Mouse (Mus musculus) limb, embryonic 15.5 days (tissue): ENCODE measurements around the gene Adipoq. TPM values are rescaled to one million over a fixed set of nuclear protein-coding genes. Genes with fewer than 3 reads are reported as not detected.
A peak's percentile ranks its signal among the peaks of the same experiment; 100 is the strongest.

Source experiments
- ATAC-seq: fragments of 200-750 bp; cut with Nextera tagmentation; 2 replicates; pipeline ENCODE4 v1.8.0; 2017; ENCODE audit warnings: low read depth, moderate TSS enrichment; ENCODE audit not compliant: insufficient number of reproducible peaks, low FRiP score, low TSS enrichment
- H3K27ac ChIP-seq: fragments of 300-500 bp; sonication (generic); 2 replicates; pipeline ENCODE4 v1.5.1; 2015; ENCODE audit warnings: moderate library complexity, mild to moderate bottlenecking, inconsistent platforms
- H3K27me3 ChIP-seq: fragments of 300-500 bp; sonication (generic); 2 replicates; pipeline ENCODE4 v1.6.1; 2015; ENCODE audit warnings: inconsistent platforms
- H3K36me3 ChIP-seq: fragments of 300-500 bp; sonication (generic); 2 replicates; pipeline ENCODE4 v1.6.1; 2015; ENCODE audit warnings: inconsistent platforms
- H3K4me1 ChIP-seq: fragments of 300-500 bp; sonication (generic); 2 replicates; pipeline ENCODE4 v1.6.1; 2015; ENCODE audit warnings: inconsistent platforms
- H3K4me2 ChIP-seq: fragments of 300-500 bp; sonication (generic); 2 replicates; pipeline ENCODE4 v1.6.1; 2015; ENCODE audit warnings: mild to moderate bottlenecking, inconsistent platforms
- H3K4me3 ChIP-seq: fragments of 300-500 bp; sonication (generic); 2 replicates; pipeline ENCODE4 v1.5.1; 2015; ENCODE audit warnings: mild to moderate bottlenecking, inconsistent platforms
- H3K9ac ChIP-seq: fragments of 300-500 bp; sonication (generic); 2 replicates; pipeline ENCODE4 v1.6.1; 2015; ENCODE audit warnings: inconsistent platforms
- H3K9me3 ChIP-seq: fragments of 300-500 bp; sonication (generic); 2 replicates; pipeline ENCODE4 v1.6.1; 2016; ENCODE audit warnings: inconsistent platforms
- WGBS: fragments of 180-500 bp; shearing (Covaris S2); methylation state at CpG from one replicate; pipeline ENCODE4 v1.1.7; 2015; 5-methylcytosine and 5-hydroxymethylcytosine counted together
- polyA plus RNA-seq: library from polyadenylated mRNA; unstranded; fragments of >200 nt; fragmentation: Nextera tagmentation; extraction: Ambion mirVana; gene quantifications from 2 replicates; pipeline ENCODE4 v1.2.1, GENCODE M21; 2015

Adipoq gene
- polyA plus RNA-seq, 1 experiment from 2014 or later: not detected

DNA sequence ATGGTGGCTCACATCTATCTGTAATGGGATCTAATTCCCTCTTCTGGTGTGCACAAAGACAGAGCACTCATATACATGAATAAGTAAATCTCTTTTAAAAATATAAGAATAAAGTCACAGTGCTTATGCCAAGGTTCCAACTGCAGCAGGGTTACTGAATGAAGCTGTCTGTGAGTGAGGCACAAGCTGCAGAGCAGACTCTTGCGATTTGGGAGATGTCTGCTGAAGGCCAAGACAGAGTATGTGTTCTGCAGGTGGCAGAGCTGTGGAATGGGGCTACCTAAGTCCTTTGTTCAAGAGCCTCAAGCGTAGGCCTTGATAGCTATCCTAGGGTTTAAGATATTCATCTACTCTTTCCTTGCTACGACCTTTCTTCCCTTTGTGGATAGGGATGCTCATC lies 23.9 kb upstream of the Adipoq start:
- peaks cover 41% of the 10 kb centered on the region for H3K36me3 ChIP-seq

DNA sequence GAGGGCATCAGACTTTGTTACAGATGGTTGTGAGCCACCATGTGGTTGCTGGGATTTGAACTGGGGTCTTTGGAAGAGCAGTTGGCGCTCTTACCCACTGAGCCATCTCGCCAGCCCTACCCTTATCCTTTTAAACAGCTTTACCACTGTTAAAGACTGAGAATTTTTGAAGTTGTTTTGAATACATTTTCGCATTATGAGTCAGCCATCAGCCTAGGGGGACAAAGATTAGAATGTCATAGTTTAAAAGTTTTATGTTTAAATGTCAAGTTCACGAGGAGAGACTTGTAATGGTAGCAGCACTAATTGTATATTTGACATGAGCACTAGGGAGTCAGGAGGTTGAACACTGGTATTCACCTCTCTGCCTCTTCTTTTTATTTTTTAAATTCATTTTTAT lies 23.2 kb upstream of the Adipoq start:
- peaks cover 38% of the 10 kb centered on the region for H3K36me3 ChIP-seq
- H3K9me3 ChIP-seq: no peaks in the 10 kb centered on the region
- H3K4me2 ChIP-seq: no peak overlapping the region
- peaks cover 7% of the 10 kb centered on the region for H3K4me1 ChIP-seq
- no peak for ATAC-seq
- no peak overlapping the region for H3K27ac ChIP-seq
- no peak overlapping the region for H3K4me3 ChIP-seq
- WGBS: 89% methylated on average over 4 of the region's 4 CpGs
- H3K27me3 ChIP-seq: no peaks in the 10 kb centered on the region
- H3K9ac ChIP-seq: no peak overlapping the region

More for the DNA sequence above, 23.9 kb upstream of the Adipoq start:
- Histone ChIP-seq H3K27me3 (no peaks in the 10 kb centered on the region), H3K9ac (no peak overlapping the region), H3K9me3 (no peaks in the 10 kb centered on the region), H3K4me3 (no peak overlapping the region), H3K4me1 (peaks cover 7% of the 10 kb centered on the region), H3K4me2 (no peak overlapping the region), H3K27ac (no peak overlapping the region)
- WGBS: 92% methylated on average over 3 of the region's 3 CpGs
- ATAC-seq: no peak

DNA sequence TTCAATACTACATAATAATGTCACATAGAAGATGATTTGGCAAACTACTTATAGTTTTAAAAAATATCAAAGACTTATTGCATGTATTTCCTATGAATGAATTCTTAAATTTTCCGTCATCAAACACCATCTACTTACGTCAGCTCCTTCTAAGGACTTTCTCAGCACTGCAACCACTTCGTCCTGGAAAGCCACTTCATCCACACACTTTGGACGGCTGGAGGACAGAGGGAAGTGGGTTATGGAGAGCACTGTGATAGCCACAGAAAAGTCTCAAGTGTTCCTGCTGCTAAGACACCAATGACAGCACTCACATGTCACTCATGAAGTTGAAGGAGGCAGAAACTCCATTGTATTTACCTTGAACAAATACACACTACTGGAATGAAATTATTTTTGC lies 21.9 kb upstream of the Adipoq start:
- ATAC-seq: no peak
- 90% methylated on average over 4 of the region's 4 CpGs for WGBS
- no peak overlapping the region for H3K4me3 ChIP-seq
- H3K36me3 ChIP-seq: peaks cover 33% of the 10 kb centered on the region
- no peak overlapping the region for H3K9ac ChIP-seq
- H3K9me3 ChIP-seq: no peaks in the 10 kb centered on the region
- H3K4me1 ChIP-seq: peaks cover 15% of the 10 kb centered on the region
- H3K27me3 ChIP-seq: no peaks in the 10 kb centered on the region
- no peak overlapping the region for H3K27ac ChIP-seq
- no peak overlapping the region for H3K4me2 ChIP-seq

DNA sequence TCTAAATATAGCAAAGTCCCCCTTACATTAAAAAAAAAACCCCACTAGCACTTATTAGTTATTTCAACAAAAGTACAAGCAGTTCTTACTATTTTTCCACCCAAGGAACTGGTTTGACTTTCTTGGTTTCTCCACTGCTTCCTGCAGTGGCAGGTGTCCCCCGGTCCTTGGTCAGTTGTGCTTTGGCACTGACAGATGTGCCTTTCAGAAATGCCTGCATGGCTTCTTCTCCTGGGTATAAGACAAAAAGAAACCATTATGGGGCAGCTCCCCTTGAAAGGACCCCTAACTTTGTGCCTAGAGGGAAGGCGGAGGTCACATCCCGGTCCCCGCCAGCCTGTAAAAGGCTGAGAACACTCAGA lies 19.0 kb upstream of the Adipoq start:
- Histone ChIP-seq H3K36me3 (peaks cover 18% of the 10 kb centered on the region), H3K9me3 (no peaks in the 10 kb centered on the region), H3K27me3 (no peaks in the 10 kb centered on the region), H3K27ac (peak overlapping the region; percentile 99), H3K4me2 (peak overlapping the region; percentile 81), H3K9ac (peak overlapping the region; percentile 94), H3K4me1 (peaks cover 15% of the 10 kb centered on the region), H3K4me3 (peak overlapping the region; percentile 82)
- 0% methylated on average over 4 of the region's 4 CpGs for WGBS
- no peak for ATAC-seq

DNA sequence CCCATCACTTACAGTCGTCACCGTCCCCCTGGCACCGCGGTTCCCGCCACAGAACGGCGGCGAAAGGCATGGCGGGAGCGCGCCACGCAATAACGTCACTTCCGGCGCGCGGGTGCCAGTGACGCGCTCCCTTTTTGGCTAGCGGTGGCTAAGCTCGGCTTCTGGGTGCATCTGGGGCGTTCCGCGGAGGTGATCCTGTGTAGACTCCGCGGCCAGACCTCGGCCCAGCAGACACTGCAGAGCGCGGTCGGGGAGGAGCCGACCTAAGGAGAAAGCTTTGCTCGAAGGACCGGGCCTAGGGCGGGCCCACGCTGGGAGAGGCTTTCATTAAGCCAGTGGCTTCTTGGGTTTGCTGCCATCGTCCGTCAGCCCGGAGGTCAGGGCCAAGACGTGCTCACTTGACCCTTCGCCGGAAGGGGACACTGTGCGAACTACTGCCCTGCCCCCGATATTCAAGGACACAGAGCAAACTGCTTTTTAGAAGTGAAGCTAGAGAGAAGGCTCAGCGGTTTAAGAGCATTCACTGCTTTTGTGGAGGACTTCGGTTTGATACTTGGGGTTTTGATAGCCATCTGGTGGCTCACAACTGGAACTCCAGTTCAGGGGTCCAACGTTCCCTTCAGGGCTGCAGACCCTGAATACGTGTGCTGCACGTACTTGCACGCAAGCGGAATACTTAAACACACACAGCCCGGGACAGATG lies 18.5 kb upstream of the Adipoq start, which contains the start of gene Rfc4:
Gene Rfc4 (minus strand): TSS at position 65 of the 703 bp plus-strand sequence.
- peaks cover 14% of the 10 kb centered on the region for H3K36me3 ChIP-seq
- peak within 1 kb of the TSS; percentile 94 for H3K9ac ChIP-seq
- peak within 1 kb of the TSS; percentile 99 for H3K27ac ChIP-seq
- under 1% methylated on average over 51 of the region's 51 CpGs for WGBS
- no peaks in the 10 kb centered on the region for H3K27me3 ChIP-seq
- peaks cover 15% of the 10 kb centered on the region for H3K4me1 ChIP-seq
- ATAC-seq: peak; percentile 88
- H3K4me2 ChIP-seq: peak within 1 kb of the TSS; percentile 81
- H3K4me3 ChIP-seq: peak within 1 kb of the TSS; percentile 82
- no peaks in the 10 kb centered on the region for H3K9me3 ChIP-seq

DNA sequence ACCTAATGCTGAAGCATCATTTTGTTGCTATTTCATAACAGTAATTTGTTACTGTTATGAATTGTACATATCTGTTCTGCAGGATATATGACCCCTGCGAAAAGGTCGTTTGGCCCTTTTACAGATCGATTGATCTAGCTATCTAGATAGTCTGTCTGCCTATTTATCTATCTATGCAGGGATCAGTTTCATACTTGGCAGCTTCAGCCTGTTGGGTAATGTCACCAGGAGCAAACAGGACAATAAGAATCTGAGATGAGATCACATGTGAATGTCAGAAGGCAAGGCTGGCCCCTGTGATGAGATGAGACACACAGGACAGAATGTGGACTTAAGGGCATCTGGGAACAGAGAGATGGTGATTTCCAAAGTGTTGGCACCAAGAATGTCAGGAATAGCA lies 16.0 kb upstream of the Adipoq start:
- Histone ChIP-seq H3K9ac (no peak overlapping the region), H3K36me3 (no peaks in the 10 kb centered on the region), H3K27ac (no peak overlapping the region), H3K4me1 (peaks cover 15% of the 10 kb centered on the region), H3K9me3 (no peaks in the 10 kb centered on the region), H3K4me3 (no peak overlapping the region), H3K4me2 (no peak overlapping the region), H3K27me3 (no peaks in the 10 kb centered on the region)
- ATAC-seq: no peak
- 83% methylated on average over 3 of the region's 3 CpGs for WGBS

DNA sequence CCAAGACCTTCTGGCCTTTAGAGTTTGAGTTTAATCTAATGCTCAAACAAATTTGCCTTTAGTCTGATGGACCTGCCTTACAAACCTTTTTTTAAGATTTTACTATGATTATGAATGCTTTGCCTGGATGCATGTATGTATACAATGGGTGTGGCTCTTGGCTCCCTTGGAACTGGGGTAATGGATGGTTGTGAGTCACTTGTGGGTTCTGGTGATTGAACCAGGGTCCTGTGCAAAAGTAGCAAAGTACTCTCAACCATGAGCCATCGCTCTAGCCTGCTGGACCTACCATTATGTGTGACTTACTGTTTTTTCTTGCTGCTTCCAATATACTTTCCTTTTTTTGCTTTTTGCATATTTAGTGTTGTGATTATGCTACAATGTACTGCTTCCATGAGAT lies 14.0 kb upstream of the Adipoq start:
- Histone ChIP-seq H3K9me3 (no peaks in the 10 kb centered on the region), H3K27ac (no peak overlapping the region)
- 84% methylated on average over 1 of the region's 1 CpGs for WGBS

DNA sequence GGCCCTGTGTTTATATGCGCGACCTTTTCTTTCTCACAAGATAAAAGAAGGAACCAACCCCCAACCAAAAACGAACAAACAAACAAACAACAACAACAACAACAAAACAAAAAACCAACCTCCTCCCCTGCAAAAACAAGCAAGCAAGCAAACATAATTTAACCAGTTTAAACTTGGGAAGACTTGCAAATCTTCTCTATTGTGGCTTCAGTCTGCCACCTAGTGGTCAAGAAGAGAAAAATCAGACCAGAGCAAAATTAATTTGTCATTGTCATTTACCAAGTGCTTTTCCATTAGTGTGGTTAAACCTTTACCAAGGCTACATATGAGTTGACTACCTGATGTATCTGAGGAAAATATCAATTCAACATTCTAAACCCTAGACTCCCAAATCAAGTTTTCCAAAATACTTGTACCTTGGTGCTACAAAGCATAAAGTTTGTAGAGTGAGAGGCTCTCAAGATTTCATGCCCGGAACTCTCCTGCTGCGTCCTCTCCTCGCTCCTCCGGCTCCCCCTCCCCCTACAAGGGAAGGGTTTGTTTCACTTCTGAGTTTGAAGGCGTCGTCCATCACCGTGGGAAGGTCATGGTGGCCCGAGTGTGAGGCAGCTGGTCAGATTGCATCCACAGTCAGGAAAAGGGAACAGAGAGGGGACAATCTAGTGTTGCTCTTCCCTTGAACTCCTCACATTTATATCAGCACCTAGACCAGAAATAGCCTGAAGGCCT lies 10.8 kb upstream of the Adipoq start:
- no peaks in the 10 kb centered on the region for H3K36me3 ChIP-seq
- H3K9me3 ChIP-seq: no peaks in the 10 kb centered on the region
- no peak for ATAC-seq
- H3K9ac ChIP-seq: no peak overlapping the region
- no peak overlapping the region for H3K4me2 ChIP-seq
- H3K27ac ChIP-seq: no peak overlapping the region
- no peaks in the 10 kb centered on the region for H3K4me1 ChIP-seq
- H3K27me3 ChIP-seq: no peaks in the 10 kb centered on the region
- 20% methylated on average over 11 of the region's 11 CpGs for WGBS
- no peak overlapping the region for H3K4me3 ChIP-seq

More for the DNA sequence above, 14.0 kb upstream of the Adipoq start:
- Histone ChIP-seq H3K9ac (no peak overlapping the region), H3K36me3 (no peaks in the 10 kb centered on the region), H3K4me3 (no peak overlapping the region), H3K27me3 (no peaks in the 10 kb centered on the region), H3K4me1 (peaks cover 8% of the 10 kb centered on the region), H3K4me2 (no peak overlapping the region)
- ATAC-seq: no peak

DNA sequence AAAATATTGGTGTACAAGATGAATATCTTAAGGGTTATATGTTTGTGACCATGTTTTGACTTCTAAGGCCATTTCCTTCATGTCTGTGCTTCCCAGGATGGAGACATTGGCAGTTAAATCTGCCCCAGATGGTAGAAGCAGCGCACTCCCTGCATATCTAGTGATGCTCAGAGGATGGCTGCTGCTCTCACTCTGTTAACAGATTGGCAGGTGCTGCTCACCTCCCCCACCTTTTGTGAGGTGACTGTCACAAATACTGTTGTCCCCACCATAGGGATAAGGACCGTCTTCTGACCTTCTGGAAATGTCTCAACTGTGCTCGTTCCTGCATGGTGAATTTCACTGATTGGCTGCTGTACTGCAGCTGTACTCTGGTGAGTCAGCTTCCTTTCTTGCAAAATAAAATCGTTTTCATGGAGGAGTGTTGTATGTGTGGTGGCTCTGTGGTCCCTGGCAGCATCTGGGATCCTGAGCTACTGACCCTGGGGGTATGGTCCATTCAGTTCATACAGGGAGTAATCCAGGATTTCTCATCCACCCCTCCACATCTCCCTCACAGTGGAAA lies 9.8 kb upstream of the Adipoq start:
- Histone ChIP-seq H3K36me3 (no peaks in the 10 kb centered on the region), H3K4me1 (no peaks in the 10 kb centered on the region), H3K27me3 (no peaks in the 10 kb centered on the region), H3K9me3 (no peaks in the 10 kb centered on the region), H3K9ac (no peak overlapping the region), H3K4me2 (no peak overlapping the region), H3K4me3 (no peak overlapping the region), H3K27ac (no peak overlapping the region)
- ATAC-seq: no peak
- WGBS: 51% methylated on average over 4 of the region's 4 CpGs

DNA sequence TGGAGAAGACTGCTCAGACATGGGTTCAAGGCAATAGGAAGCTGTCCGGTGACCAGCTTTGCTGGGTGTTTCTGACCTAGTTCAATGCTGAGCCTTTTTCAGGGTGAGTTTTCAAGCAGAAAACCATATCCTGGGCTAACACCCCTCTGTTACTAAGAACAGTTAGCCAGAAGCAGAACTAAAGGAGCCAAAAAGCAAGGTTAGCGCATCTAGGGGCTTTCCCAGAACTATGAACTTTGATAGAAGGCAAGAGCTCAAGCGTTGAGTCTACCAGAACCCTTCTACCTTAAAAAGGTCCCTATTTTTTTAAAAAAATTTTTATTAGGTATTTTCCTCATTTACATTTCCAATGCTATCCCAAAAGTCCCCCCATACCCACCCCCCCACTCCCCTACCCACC lies 5.4 kb upstream of the Adipoq start:
- Histone ChIP-seq H3K9me3 (no peaks in the 10 kb centered on the region), H3K27ac (no peak overlapping the region), H3K27me3 (no peaks in the 10 kb centered on the region), H3K4me3 (no peak overlapping the region), H3K9ac (no peak overlapping the region), H3K4me2 (no peak overlapping the region), H3K36me3 (no peaks in the 10 kb centered on the region), H3K4me1 (no peaks in the 10 kb centered on the region)
- no peak for ATAC-seq
- WGBS: 93% methylated on average over 3 of the region's 3 CpGs

DNA sequence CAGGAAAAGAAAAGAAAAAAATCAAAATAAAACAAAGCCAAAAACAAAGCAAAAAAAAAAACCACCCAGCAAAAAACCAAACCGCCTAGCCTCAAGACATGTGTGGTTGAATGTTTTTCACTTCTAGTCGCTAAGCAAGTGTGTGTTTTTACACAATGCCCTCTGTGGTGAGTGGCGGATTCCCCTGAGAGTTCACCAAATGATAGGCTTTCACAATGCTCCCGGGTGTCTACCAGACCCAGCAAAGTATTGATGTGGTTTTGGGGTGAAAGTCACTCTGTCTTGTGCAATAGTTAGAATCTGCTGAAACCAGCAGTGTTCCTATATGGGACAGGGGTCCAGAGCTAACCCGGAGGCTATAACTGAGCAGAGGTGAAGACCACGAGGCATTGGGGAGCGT lies 2.0 kb upstream of the Adipoq start:
- no peaks in the 10 kb centered on the region for H3K36me3 ChIP-seq
- H3K27ac ChIP-seq: no peak overlapping the region
- H3K9me3 ChIP-seq: no peaks in the 10 kb centered on the region
- no peak for ATAC-seq
- H3K4me1 ChIP-seq: no peaks in the 10 kb centered on the region
- 85% methylated on average over 7 of the region's 7 CpGs for WGBS
- H3K4me2 ChIP-seq: no peak overlapping the region
- H3K9ac ChIP-seq: no peak overlapping the region
- H3K27me3 ChIP-seq: no peaks in the 10 kb centered on the region
- no peak overlapping the region for H3K4me3 ChIP-seq

DNA sequence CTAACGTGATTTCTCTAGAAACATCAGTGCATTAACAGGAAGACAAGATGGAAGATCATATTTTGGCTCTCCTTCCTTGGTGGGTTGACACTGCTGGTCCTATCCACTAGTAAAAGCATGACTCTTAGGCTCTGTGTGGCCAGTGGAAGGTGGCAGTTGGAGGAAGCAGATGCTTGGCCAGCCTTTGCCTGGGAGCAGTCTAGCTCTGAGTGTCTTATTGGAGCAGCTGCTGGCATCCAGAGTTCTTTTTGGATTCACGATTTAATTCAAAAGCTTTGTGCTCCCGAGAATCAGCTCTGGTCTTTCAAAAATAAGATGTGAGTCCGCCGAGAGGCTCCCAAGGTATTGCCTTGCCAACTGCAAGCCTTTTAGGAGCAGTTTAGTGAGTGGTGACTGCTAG lies 1.1 kb upstream of the Adipoq start:
- WGBS: 61% methylated on average over 5 of the region's 5 CpGs
- H3K4me2 ChIP-seq: no peak overlapping the region
- no peaks in the 10 kb centered on the region for H3K36me3 ChIP-seq
- H3K4me1 ChIP-seq: no peaks in the 10 kb centered on the region
- ATAC-seq: no peak
- no peaks in the 10 kb centered on the region for H3K9me3 ChIP-seq
- no peak overlapping the region for H3K27ac ChIP-seq
- no peaks in the 10 kb centered on the region for H3K27me3 ChIP-seq
- no peak overlapping the region for H3K9ac ChIP-seq
- no peak overlapping the region for H3K4me3 ChIP-seq
